Mouse (Mus musculus): ENCODE results near the gene Lsm2.
"Not testable (repeated sequence)": the region's sequence is repeated elsewhere in the genome, so short reads cannot be mapped to it uniquely, and the experiment has no call there.

Gene Lsm2

DNA sequence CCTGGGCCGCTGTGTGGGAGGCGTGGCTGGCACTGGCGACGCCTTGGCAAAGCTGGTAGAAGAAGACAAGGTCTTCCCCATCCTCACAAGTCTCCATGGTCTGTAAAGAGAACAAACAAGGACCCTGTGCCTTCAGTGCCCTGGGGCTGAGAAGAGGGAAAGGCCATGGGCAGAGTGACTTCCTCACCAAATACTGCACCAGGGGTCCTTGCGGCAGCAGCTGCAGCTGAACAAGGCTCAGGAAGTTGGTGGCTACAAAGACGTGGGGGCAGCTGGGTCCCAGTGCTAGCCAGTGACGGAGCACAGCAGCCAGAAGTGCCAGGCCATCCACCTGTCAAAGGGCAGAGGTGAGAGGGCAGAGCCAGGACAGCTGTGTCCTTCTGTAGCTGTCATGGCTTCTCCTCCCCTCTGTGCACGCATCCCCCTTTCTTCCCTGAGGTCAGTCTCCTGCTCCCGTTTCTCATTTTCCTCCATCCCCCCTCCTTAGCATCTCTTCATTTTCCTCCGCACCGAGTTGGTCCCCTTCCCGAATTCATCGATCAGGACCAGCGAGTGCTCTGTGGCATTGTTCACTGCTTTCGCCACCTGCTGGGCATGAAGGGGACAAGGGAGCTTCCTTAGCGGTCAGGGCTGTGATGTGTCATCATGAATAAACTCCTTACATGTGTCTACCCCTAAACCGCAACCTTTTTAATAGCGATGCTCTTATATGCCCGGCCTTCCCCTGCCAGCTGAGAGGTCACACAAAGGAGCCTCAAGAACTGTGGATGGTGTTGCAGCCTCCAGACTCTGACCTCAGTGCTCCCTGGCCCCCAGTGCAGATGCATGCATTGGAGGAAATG lies 48.2 kb downstream of the Lsm2 start:
- peak in 1 of 2 experiments; percentile 55 for DNase-seq (ENCODE audit: inconsistent age in 2 of 2, low spot score in 1 of 2)

DNA sequence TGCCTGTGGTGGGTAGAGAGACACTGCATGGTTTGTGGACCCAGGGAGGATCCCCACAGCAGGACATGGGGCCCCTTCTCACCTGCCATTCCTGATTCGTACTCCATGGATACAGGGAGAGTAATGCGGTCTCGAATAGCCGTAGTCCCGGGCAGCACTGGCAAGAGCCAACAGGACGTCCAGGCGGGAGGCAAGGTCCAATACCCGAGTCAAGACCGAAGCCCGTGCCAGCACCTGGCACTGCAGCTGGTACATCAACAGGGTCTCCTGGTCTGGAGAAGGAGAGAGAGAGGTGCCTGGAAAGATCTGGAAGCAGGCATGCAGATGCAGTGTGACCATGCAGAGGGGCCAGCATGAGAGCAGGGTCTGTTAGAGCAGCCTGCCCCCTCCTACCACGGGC lies 49.6 kb downstream of the Lsm2 start:
- DNase-seq (ENCODE audit: inconsistent age in 2 of 2, low spot score in 1 of 2) = no peak

DNA sequence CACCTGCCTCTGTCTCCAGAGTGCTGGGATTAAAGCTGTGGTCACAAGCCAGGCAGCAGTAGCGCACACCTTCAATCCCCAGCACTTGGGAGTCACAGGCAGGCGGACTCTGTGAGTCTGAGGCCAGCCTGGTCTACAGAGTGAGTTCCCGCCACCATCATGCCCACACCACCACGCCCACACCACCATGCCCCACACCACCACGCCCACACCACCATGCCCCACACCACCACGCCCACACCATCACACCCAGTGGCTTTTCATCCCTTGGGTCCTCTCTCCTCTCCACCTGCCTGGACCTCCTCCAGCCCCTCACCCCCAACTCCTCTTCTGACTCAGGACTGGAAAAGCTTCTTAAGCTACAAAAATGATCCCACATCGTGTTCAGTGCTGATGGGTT lies 50.2 kb downstream of the Lsm2 start:
- no peak for DNase-seq (ENCODE audit: inconsistent age in 2 of 2, low spot score in 1 of 2)

DNA sequence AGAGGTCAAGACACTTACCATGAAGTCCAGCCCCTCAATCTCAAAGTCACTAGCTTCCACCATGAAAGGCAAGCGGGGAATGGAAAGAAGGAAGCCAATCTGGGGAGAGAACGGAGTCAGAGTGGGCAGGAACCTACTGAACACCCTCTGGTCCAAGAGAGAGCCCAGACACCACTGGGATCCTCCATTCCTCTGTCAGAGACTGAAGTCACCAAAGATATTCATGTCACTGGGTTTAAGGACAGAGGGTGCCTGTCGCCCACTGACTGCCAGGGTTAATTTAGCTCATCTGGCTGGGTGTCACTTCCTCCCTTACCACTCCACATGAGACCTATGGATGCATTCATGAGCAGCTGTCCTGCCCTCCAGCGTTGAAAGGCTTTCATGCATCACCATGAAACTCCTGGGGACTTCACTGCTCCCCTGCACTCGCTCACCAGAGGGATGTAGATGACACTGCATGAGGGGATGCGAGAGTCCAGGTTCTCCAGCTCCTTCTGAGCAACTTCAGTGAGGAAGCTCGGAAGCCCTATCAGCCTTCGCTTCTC lies 50.7 kb downstream of the Lsm2 start:
- DNase-seq (ENCODE audit: inconsistent age in 2 of 2, low spot score in 1 of 2) = no peak

DNA sequence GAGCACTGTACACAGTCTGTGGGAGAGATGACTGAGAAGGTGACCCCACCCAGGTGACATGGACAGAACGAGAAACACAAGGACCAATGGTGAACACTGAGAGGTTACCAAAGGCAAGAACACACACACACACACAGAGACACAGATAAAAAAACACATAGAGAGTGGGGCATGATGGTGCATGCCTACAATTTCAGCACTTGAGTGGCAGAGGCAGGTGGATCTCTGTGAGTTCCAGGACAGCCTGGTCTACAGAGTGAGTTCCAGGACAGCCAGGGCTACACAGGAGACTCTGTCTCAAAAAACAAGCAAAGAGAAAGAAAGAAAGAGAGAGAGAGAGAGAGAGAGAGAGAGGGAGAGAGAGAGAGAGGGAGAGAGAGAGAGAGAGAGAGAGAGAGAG lies 52.0 kb downstream of the Lsm2 start:
- DNase-seq (ENCODE audit: inconsistent age in 2 of 2, low spot score in 1 of 2) = not testable (repeated sequence)

DNA sequence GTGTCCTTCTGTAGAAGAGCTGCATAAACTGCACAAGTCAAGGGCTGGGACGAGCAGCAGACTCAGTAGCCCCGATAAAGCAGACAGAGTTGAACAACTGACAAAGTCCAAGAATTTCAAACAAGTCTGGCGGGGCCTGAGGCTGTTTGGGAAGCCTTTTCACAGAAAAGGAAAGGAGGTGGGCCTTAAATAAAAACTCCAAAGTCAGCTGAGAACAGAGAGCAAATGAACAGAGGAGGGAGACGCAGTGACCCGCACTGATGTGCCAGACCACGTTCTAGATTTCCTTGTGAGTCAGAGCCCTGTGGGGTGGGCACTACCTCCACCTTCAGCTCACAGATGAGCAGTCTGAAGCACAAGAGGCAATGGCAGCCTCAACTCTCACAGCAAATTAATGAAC lies 53.2 kb downstream of the Lsm2 start:
- DNase-seq (ENCODE audit: inconsistent age in 2 of 2, low spot score in 1 of 2) = no peak

All from adrenal gland, adult (tissue).